Comparison of ENCODE assay signal across 15 mouse cellular contexts in the genomic region with DNA sequence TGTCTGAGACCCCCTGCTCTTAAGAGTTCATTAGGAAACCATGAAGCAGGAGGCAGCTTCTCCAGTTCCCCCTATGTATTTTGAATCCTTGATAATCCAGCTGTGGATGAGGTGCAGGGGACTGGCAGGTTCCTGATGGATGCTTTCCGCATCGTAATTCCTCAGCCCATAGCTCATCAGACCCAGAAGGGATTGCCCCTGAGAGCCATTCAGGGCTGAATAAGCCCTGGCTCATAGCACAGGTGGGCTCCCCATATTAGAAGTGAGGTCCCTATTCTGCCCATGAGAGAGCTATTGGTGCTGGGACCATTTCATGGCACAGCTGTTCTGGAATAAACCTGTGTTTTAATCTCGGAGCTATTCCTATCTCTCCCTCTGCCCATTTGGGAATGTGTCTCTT.
DNase-seq lines count a peak whose midpoint lies in the region; ATAC-seq lines count a peak whose summit lies in the region.
"Had no signal": no experiment of that assay in that cellular context is flagged by ENCODE, and none has a peak within 500 bp of the region (broad histone marks: within the 10 kb centered on the region; RNA-seq: fewer than 3 reads in every experiment).

No protein-coding gene starts in this region.

- no peak overlapping the region for H3K4me3 ChIP-seq in neural tube, embryonic 12.5 days
- H3K4me3 ChIP-seq in hindbrain, embryonic 13.5 days = no peak overlapping the region
- no peak overlapping the region for H3K4me3 ChIP-seq in midbrain, embryonic 14.5 days (replicated peaks; ENCODE audit: low read depth, low read length)
- H3K4me3 ChIP-seq: kidney, embryonic 15.5 days; limb, embryonic 15.5 days had no signal

- H3K9ac ChIP-seq in neural tube, embryonic 12.5 days = no peak overlapping the region
- H3K9ac ChIP-seq in hindbrain, embryonic 13.5 days = no peak overlapping the region
- no peak overlapping the region for H3K9ac ChIP-seq in midbrain, embryonic 14.5 days (replicated peaks; ENCODE audit: low read length)
- H3K9ac ChIP-seq: kidney, embryonic 15.5 days; limb, embryonic 15.5 days; liver, postnatal 0 days had no signal

- H3K36me3 ChIP-seq in neural tube, embryonic 12.5 days = no peaks in the 10 kb centered on the region
- H3K36me3 ChIP-seq in hindbrain, embryonic 13.5 days = no peaks in the 10 kb centered on the region
- no peaks in the 10 kb centered on the region for H3K36me3 ChIP-seq in midbrain, embryonic 14.5 days (ENCODE audit: control insufficient read depth, insufficient read depth, low read length)
- H3K36me3 ChIP-seq: kidney, embryonic 15.5 days; limb, embryonic 15.5 days had no signal

- H3K4me2 ChIP-seq in neural tube, embryonic 12.5 days (replicated peaks) = no peak overlapping the region; the same call in 1 of the 2 replicates
- 0 out of 2 replicates have a peak overlapping the region, but pooled peaks have one; percentile 7 for H3K4me2 ChIP-seq in hindbrain, embryonic 13.5 days
- no peak overlapping the region for H3K4me2 ChIP-seq in midbrain, embryonic 14.5 days (ENCODE audit: low read length)
- H3K4me2 ChIP-seq: kidney, embryonic 15.5 days; limb, embryonic 15.5 days had no signal

- WGBS in neural tube, embryonic 12.5 days = 54% methylated on average over 3 of the region's 3 CpGs
- WGBS in hindbrain, embryonic 13.5 days = 26% methylated on average over 3 of the region's 3 CpGs
- WGBS in midbrain, embryonic 14.5 days = 40% methylated on average over 3 of the region's 3 CpGs

- ATAC-seq in neural tube, embryonic 12.5 days (ENCODE audit: low FRiP score, low read depth) = 0 out of 2 replicates have a peak, but pooled peaks have one; percentile 35
- ATAC-seq in hindbrain, embryonic 13.5 days (ENCODE audit: low FRiP score) = no peak
- no peak for ATAC-seq in midbrain, embryonic 14.5 days (ENCODE audit: low FRiP score, low TSS enrichment)
- ATAC-seq in megakaryocyte progenitor cell, adult 5-6 weeks (replicated peaks; ENCODE audit: poor library complexity) = no peak
- ATAC-seq: CD4-positive, CD25-positive, alpha-beta regulatory T cell, adult 4 months; liver, postnatal 0 days had no signal

- no peaks in the 10 kb centered on the region for H3K27me3 ChIP-seq in neural tube, embryonic 12.5 days (replicated peaks)
- no peaks in the 10 kb centered on the region for H3K27me3 ChIP-seq in hindbrain, embryonic 13.5 days
- no peaks in the 10 kb centered on the region for H3K27me3 ChIP-seq in midbrain, embryonic 14.5 days (ENCODE audit: control insufficient read depth, insufficient read depth, low read length)
- H3K27me3 ChIP-seq: kidney, embryonic 15.5 days; limb, embryonic 15.5 days had no signal

- H3K27ac ChIP-seq in neural tube, embryonic 12.5 days = no peak overlapping the region; the same call in 1 of the 2 replicates
- H3K27ac ChIP-seq in hindbrain, embryonic 13.5 days = peak overlapping the region; percentile 96
- peak overlapping the region; percentile 93 for H3K27ac ChIP-seq in midbrain, embryonic 14.5 days (replicated peaks; ENCODE audit: low read depth, low read length)
- H3K27ac ChIP-seq: limb, embryonic 15.5 days; stomach, postnatal 0 days had no signal

- peaks cover 26% of the 10 kb centered on the region for H3K4me1 ChIP-seq in neural tube, embryonic 12.5 days
- peaks cover 56% of the 10 kb centered on the region for H3K4me1 ChIP-seq in hindbrain, embryonic 13.5 days (replicated peaks)
- peaks cover 44% of the 10 kb centered on the region for H3K4me1 ChIP-seq in midbrain, embryonic 14.5 days (ENCODE audit: control insufficient read depth, insufficient read depth, low read length)

- DNase-seq in neural tube, embryonic 10.5 days (ENCODE audit: extremely low spot score, low spot score) = no peak
- no peak for DNase-seq in midbrain, embryonic 14.5 days
- DNase-seq in cerebellum, adult 9-11 months = no peak
- DNase-seq in layer of hippocampus, adult 11-12 months (ENCODE audit: low spot score) = no peak
- DNase-seq: adrenal gland, adult 2 months; liver, postnatal 0 days; lung, postnatal 36 days; thymus, postnatal 36 days had no signal

- H3K9me3 ChIP-seq in neural tube, embryonic 12.5 days = no peaks in the 10 kb centered on the region
- no peaks in the 10 kb centered on the region for H3K9me3 ChIP-seq in hindbrain, embryonic 13.5 days
- no peaks in the 10 kb centered on the region for H3K9me3 ChIP-seq in midbrain, embryonic 14.5 days (ENCODE audit: control insufficient read depth, low read length)
- H3K9me3 ChIP-seq: kidney, embryonic 15.5 days; limb, embryonic 15.5 days had no signal
